Mouse (Mus musculus) c-Kit-negative CD71-positive TER-119-positive erythroid progenitor cells, embryonic 14.5 days (primary cell): ENCODE data around the gene Nek4.

Experiments used
- DNase-seq: peaks from one replicate; pipeline ENCODE4 v3.0.0-alpha.2; 2013; ENCODE audit warnings: low read depth, low spot score

The Nek4 gene

GRCm38 (mm10) chr14:30951154-30951825 is at the start of gene Nek4:
TSS of gene Nek4 (plus strand) at chr14:30951377.
- DNase-seq = peak; percentile 87

GRCm38 (mm10) chr14:30902628-30903027 is 48.5 kb upstream of the Nek4 start:
- DNase-seq = no peak

GRCm38 (mm10) chr14:30903036-30903435 is 48.1 kb upstream of the Nek4 start:
- DNase-seq = no peak

GRCm38 (mm10) chr14:30904307-30904706 is 46.9 kb upstream of the Nek4 start:
- no peak for DNase-seq

GRCm38 (mm10) chr14:30906001-30906400 is 45.2 kb upstream of the Nek4 start:
- DNase-seq = no peak

GRCm38 (mm10) chr14:30907814-30908265 is 43.3 kb upstream of the Nek4 start:
- DNase-seq = no peak

GRCm38 (mm10) chr14:30911141-30911540 is 40.0 kb upstream of the Nek4 start:
- DNase-seq = no peak

GRCm38 (mm10) chr14:30912641-30913040 is 38.5 kb upstream of the Nek4 start:
- DNase-seq = no peak

GRCm38 (mm10) chr14:30913404-30913803 is 37.8 kb upstream of the Nek4 start:
- no peak for DNase-seq

GRCm38 (mm10) chr14:30916516-30916915 is 34.7 kb upstream of the Nek4 start:
- no peak for DNase-seq

GRCm38 (mm10) chr14:30922053-30922670 is 29.0 kb upstream of the Nek4 start:
- no peak for DNase-seq

- no peak for DNase-seq
These were observed 27.6 kb upstream of the Nek4 start, which contains the start of gene Itih3 for GRCm38 (mm10) chr14:30923375-30924105. TSS of gene Itih3 (minus strand) at chr14:30923760.

- no peak for DNase-seq
These were observed 25.7 kb upstream of the Nek4 start for GRCm38 (mm10) chr14:30925492-30925891.

- no peak for DNase-seq
These were observed 20.8 kb upstream of the Nek4 start for GRCm38 (mm10) chr14:30930386-30930785.

- DNase-seq = no peak
These were observed 17.8 kb upstream of the Nek4 start for GRCm38 (mm10) chr14:30933351-30933750.

- no peak for DNase-seq
These were observed 8.9 kb upstream of the Nek4 start for GRCm38 (mm10) chr14:30942254-30942653.

- no peak for DNase-seq
These were observed 8.1 kb upstream of the Nek4 start, which contains the start of gene Itih1 for GRCm38 (mm10) chr14:30943038-30943437. TSS of gene Itih1 (minus strand) at chr14:30943289.

- DNase-seq = no peak
These were observed 7.1 kb upstream of the Nek4 start for GRCm38 (mm10) chr14:30943860-30944674.

GRCm38 (mm10) chr14:30944745-30945144 is 6.4 kb upstream of the Nek4 start:
- no peak for DNase-seq

- DNase-seq = no peak
These were observed 1.2 kb upstream of the Nek4 start for GRCm38 (mm10) chr14:30949986-30950385.

GRCm38 (mm10) chr14:30958517-30958916 is 7.3 kb downstream of the Nek4 start:
- no peak for DNase-seq

GRCm38 (mm10) chr14:30959031-30959430 is 7.9 kb downstream of the Nek4 start:
- no peak for DNase-seq
